Mouse (Mus musculus): ENCODE measurements around the gene Fat1.
"Not testable (repeated sequence)": the region's sequence is repeated elsewhere in the genome, so short reads cannot be mapped to it uniquely, and the experiment has no call there.

Fat1 gene

GRCm38 (mm10) chr8:45064197-45064869 lies 129.1 kb downstream of the Fat1 start:
- no peak for DNase-seq (ENCODE audit: extremely low read depth, low read depth)

- not testable (repeated sequence) for DNase-seq (ENCODE audit: extremely low read depth, low read depth)
These were observed 130.1 kb downstream of the Fat1 start for GRCm38 (mm10) chr8:45065391-45065790.

- no peak for DNase-seq (ENCODE audit: extremely low read depth, low read depth)
These were observed 133.6 kb downstream of the Fat1 start, which contains the start of gene Mtnr1a for GRCm38 (mm10) chr8:45068759-45069386. Gene Mtnr1a (plus strand): TSS chr8:45069137.

DNA sequence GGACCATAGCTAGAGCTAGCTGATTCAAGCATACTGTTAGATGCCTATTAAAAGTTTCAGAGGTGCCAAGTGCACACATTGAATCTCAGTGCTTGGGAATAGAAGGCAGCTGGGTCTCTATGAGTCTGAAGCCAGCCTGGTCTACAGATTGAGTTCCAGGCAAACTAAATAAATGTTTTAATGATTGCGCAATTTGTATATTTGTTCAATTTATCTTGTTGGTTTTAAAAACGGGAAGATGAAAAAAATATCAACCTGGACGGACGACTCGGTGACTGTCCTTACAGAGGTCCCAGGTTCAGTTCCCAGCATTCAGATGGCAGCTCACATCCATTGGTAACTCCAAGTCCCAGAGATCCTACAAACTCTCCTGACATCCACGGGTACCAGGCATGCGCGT lies 135.7 kb downstream of the Fat1 start:
- no peak for DNase-seq (ENCODE audit: extremely low read depth, low read depth)

DNA sequence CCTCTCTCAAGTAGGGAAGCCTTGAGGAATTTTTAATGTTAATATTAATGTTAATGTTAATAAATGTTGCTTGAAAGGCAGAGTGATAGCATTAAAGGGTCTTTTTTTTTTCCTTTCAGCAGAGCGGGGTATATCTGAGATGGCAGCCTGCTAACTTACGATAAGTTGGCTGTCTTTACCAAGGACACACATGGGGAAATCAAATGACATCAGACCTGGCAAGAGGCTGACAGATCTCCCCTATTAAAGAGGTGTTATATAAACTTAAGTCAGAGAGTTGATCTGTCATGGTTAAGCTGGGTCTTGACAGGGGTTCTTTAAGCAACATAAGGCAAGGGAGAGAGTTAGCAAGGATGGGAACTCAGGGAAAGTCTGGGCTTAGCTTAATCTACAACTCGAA lies 145.6 kb downstream of the Fat1 start:
- no peak for DNase-seq (ENCODE audit: extremely low read depth, low read depth)

DNA sequence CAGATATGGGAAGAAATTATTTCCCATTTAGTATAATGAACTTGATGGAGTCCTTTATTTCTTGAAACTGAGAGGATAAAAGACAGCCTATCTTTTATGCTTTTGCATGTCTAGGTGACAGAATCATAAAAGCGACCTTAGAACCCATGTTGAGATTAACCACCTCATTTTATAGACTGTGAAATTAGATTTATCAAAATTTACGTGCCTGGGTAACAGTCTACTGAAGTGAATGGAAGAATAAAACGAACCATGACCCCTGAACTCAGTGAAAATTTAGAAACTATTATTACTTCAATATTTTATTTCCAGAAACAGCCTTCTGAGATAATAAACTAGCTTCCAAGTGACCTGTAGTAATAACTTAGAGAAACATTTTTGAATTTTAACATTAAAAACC lies 158.4 kb downstream of the Fat1 start:
- DNase-seq (ENCODE audit: extremely low read depth, low read depth), result no peak

All from MEL-GATA-1-ER (cell line).